Mouse (Mus musculus) mature B cell (primary cell): ENCODE data around the gene Proca1.

Source experiments
- in situ Hi-C: fragments of 300-500 bp; cut with MboI; formaldehyde crosslinking; loops from 2 replicates; pipeline ENCODE4 v1.14.3; 2019

The Proca1 gene

GRCm38 (mm10) chr11:78166161-78166560 is 27.0 kb upstream of the Proca1 start:
- in situ Hi-C loops = no loop called here

- in situ Hi-C loops = no loop called here
Observed at GRCm38 (mm10) chr11:78166640-78167039, 26.6 kb upstream of the Proca1 start.

- in situ Hi-C loops = no loop called here
Observed at GRCm38 (mm10) chr11:78167257-78167959, 25.8 kb upstream of the Proca1 start.

GRCm38 (mm10) chr11:78168541-78169468 is 24.4 kb upstream of the Proca1 start:
- in situ Hi-C loops = no loop called here

GRCm38 (mm10) chr11:78170306-78170705 is 22.9 kb upstream of the Proca1 start:
- in situ Hi-C loops = no loop called here

- in situ Hi-C loops = no loop called here
Observed at GRCm38 (mm10) chr11:78171328-78171727, 21.9 kb upstream of the Proca1 start.

- in situ Hi-C loops = no loop called here
Observed at GRCm38 (mm10) chr11:78172034-78172747, 21.0 kb upstream of the Proca1 start.

- in situ Hi-C loops = no loop called here
Observed at GRCm38 (mm10) chr11:78172748-78173383, 20.3 kb upstream of the Proca1 start.

GRCm38 (mm10) chr11:78174506-78174905 is 18.7 kb upstream of the Proca1 start:
- in situ Hi-C loops = no loop called here

- in situ Hi-C loops = no loop called here
Observed at GRCm38 (mm10) chr11:78175771-78176401, 17.3 kb upstream of the Proca1 start.

GRCm38 (mm10) chr11:78176402-78176862 is 16.8 kb upstream of the Proca1 start, which contains the start of the genes Nek8 and Tlcd1:
Nek8 (minus strand) TSS chr11:78176675.
Tlcd1 (plus strand) TSS chr11:78176711.
- in situ Hi-C loops = no loop called here

- in situ Hi-C loops = no loop called here
Observed at GRCm38 (mm10) chr11:78176905-78177331, 16.3 kb upstream of the Proca1 start.

GRCm38 (mm10) chr11:78177437-78177836 is 15.8 kb upstream of the Proca1 start:
- in situ Hi-C loops = no loop called here

GRCm38 (mm10) chr11:78177903-78178858 is 15.0 kb upstream of the Proca1 start:
- in situ Hi-C loops = no loop called here

GRCm38 (mm10) chr11:78178859-78179437 is 14.2 kb upstream of the Proca1 start:
- in situ Hi-C loops = no loop called here

- in situ Hi-C loops = no loop called here
Observed at GRCm38 (mm10) chr11:78179438-78179999, 13.7 kb upstream of the Proca1 start.

GRCm38 (mm10) chr11:78180081-78180761 is 13.0 kb upstream of the Proca1 start:
- in situ Hi-C loops = no loop called here

GRCm38 (mm10) chr11:78181830-78182357 is 11.3 kb upstream of the Proca1 start:
- in situ Hi-C loops = no loop called here
